Mouse (Mus musculus): ENCODE measurements around the gene Ros1. TPM values are rescaled to one million over a fixed set of nuclear protein-coding genes. Genes with fewer than 3 reads are reported as not detected.

The Ros1 gene
- total RNA-seq, 2 experiments from 2014 or later: 0.07 TPM; not detected in 1

DNA sequence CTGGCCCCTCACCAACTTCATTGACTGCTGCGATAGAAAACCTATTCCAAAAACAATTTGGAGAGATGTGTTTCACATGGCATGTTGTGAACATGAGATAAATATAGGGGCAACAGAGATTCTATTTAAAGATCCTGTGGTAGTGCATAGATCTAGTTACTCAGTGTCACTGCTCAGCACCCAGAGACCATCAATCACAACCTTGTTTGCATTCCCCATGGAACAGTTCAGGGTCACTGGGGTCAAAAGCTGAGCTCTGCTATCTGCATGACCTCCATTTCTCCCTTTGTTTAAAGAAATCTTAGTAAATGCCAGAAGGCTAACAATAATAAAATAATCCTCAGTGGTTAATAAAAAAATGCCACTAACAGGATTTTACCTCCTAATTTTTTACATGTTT is 29.7 kb downstream of the Ros1 start:
- intact Hi-C loops (cut with DNase I): no loop called here
- DNase-seq: no peak

DNA sequence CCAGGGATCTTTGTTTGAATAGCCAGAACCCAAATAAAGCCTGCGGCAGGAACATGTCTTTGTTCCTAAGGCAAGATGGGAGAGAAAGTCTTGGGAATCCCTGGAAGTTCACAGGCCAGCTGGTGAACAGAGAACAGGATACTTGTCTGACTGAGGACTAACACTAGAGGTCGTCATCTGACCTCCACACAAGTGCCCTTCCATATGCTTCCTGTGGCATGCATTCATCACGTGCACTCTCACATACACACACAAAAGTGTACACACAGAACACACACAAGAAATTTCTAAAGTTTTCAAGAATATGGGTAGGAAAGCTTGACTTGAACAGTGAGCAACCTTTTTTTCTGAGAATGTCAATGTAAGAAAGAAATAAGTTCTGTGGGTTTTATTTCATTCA is 34.4 kb downstream of the Ros1 start:
- intact Hi-C loops (cut with DNase I): no loop called here

DNA sequence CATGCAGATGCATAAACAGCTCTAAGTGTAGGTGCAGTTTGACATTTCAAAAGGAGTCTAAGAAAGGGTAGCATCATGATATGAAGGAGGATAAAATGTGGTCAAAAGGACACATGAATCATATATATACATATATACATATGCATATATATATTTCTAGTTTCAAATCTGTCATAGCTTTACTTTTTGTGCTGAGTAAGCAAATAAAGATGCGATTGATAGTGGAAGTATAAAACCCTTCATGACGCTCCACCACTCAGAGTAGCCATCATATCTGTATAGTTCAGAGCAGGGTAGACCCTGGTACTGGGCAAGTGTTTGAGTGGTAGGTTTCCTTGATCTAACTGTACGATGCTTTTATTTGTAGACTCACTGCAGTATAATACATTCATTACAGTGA is 35.3 kb downstream of the Ros1 start:
- DNase-seq: no peak
- intact Hi-C loops (cut with DNase I): no loop called here

More for the DNA sequence above, 34.4 kb downstream of the Ros1 start:
- DNase-seq: no peak

DNA sequence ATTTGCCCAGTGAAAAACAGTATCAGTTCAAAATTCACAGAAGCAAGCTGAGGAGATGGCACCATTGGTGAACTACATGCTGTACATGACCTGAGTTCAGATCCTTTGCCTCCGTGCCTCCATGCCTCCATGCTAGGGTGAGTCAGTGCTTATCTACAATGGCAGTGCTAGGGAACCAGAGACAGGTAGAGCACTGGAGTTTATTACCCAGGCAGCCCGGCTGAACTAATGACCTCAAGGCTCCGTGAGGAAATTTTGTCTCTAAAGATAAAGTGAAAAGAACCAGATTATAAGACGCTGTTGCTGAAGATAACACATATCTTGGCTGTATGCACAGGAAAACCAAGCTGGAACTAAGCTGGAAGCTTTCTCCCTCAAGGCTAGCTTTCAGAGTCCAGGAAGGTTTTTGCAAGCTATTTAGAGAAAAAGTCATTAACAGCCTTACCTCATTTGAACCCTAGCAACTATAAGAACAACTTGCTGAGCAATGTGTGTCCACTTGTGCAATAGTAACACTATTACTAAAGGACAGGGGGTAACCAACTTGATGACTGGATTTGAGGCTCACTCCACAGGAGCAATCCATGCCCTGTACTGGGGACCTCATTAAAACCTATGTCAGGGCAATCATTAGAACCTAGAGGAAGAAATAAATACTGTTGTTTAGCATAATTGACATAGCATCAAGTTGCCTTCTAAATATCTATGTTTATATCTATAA is 61.5 kb downstream of the Ros1 start:
- intact Hi-C loops (cut with DNase I): no loop called here
- DNase-seq: no peak

DNA sequence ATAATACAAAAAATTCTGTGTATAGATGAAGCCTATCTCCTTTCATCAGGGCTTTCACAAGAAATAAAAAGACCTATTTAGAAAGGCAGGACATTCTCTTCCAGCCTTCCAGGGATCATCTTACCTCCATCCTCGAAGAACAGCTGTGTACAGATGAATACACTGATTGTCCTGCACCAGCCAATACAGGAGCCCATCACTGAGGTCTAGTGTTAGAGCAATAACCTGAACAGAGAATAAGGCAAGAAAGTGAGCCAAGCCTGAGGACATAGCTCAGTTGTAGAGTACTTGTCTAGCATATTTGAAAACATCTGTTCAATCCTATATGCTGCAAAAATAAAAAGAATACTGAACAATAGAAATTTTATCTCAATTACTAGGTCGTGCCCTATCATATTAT is 64.3 kb downstream of the Ros1 start:
- no peak for DNase-seq

DNA sequence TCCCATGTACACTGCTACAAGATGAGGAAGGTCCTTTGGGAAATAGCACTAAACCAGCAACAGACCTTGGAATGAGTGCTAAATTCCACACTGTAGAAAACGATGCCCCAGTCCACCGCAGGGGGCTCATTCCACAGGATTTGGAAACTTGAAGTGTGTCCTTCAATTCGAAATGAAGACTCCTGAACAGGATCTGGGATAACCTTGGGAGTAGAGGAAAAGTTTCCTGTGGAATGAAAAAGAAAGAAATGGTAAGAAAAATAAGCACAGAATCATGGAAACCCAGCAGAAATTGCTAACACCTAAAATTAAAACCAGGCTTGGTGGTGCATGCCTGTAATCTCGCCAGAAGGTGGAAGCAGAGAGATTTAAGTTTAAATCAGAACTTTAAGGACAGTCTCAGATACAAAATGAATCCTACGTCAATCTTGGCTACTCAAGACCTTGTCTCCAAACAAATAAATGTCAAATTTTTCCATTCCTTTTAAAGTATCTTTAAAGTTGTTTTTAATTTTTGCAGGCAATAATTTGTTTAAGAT is 66.1 kb downstream of the Ros1 start:
- intact Hi-C loops (cut with DNase I): no loop called here
- no peak for DNase-seq

More for the DNA sequence above, 64.3 kb downstream of the Ros1 start:
- intact Hi-C loops (cut with DNase I): no loop called here

DNA sequence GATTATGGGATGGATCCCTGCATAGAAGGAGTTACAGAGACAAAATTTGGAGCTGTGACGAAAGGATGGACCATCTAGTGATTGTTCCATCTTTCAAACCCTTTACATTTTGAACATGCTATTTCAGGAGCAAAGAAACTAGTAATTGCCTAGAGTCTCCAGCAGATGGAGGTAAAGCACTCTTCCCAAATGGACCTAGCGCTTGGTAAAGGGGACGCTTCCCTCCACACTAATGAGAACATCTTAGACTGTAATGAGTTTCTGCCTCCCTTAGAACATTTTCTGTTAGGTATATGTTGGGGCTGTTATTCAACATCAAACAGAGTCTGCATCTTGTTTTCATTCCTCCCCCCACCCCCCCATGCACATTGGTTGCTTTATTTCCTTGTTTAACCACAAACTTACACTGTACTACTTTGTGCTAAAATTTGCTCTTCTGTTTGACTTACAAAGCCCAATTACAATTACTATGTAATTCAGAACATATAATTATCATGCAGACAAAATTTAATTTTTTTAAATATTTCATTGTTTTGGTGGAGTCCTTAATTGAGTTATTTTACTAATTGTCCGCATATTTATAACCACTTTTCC is 88.8 kb downstream of the Ros1 start:
- DNase-seq: peak; percentile 39 to 42
- intact Hi-C loops (cut with DNase I): loop anchor here (5.0 kb wide), 2 partner anchors 226 to 281 kb away; partner anchors contain the start of gene Nepn

DNA sequence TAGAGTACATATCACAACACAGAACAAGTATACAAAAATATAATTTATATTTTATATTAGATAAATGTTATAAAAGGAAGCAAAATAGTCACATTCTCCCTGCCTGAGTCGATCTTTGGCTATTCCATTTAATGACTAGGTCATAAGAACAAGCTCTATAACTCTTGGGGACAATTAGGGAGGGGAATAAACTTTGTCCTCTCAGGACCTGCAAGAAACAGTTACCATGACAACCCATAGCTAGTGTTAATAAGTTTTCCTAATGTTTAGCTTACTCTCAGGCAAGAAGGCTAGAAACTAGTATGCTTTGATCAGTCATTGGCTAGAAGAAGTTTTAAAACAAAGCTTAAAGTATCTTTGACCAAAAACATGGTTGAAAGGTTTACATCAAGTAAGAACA is 93.8 kb downstream of the Ros1 start:
- intact Hi-C loops (cut with DNase I): no loop called here

DNA sequence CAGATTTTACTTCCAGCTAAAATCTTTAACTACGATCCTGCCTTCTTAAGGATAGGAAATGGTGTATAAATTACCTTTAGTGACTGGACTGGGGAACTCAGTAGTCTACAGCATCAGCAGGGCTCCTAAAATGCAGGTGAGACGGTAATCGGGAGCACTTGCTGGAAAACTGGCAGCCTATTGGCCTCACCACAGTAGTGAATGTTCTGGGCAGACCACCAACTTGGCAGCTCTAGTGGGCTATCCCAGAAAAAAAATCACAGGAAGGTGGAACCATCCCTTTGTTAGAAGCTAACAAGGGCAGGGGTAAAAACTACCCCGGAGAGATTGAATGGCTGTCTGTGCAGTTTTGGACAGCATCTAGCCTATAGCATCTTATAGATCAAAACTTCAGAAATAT is 102.9 kb downstream of the Ros1 start:
- no peak for DNase-seq
- intact Hi-C loops (cut with DNase I): no loop called here

More for the DNA sequence above, 93.8 kb downstream of the Ros1 start:
- DNase-seq: no peak

DNA sequence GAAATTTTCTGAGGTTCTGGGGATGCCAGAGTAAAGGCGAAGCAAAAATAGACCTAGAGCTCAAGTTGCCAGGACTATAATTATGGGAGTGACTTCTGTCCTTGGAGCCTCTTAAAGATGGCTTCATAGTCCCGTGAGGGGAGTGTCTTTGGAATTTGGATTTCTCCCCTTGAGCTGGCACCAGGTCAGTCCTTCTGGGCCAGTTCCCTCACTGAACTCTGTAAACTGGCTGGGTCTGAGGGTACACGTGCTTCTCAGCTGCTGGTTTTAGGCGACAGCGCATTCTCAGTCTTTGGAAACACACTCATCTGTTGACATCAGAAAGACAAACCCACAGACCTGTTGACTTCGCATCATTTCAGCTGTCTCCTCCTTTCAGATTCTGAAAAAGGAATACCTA is 108.4 kb downstream of the Ros1 start:
- intact Hi-C loops (cut with DNase I): no loop called here
- DNase-seq: no peak

DNA sequence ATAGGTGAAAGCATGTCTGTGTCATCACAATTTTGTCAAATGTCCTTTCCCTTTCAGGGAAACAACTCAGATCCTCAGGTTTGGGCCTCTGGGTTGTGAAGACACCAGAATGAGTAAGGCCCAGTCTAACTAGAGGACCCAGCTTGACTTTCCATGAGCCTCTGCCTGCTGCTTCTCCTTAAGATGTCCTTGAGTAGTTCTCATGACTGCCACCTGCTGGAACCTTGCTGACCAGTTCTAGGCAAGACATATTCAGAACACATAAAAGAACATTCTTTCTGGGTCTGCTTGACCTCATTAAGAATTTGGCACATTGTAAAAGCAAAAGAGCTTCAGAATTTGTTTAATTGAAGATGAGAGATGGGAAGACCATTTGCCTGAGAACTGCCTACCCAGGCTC is 122.6 kb downstream of the Ros1 start:
- intact Hi-C loops (cut with DNase I): loop anchor here (1.0 kb wide), 1 partner anchor 280 kb away; no protein-coding TSS in a partner anchor
- peak; percentile 54 to 70 for DNase-seq

DNA sequence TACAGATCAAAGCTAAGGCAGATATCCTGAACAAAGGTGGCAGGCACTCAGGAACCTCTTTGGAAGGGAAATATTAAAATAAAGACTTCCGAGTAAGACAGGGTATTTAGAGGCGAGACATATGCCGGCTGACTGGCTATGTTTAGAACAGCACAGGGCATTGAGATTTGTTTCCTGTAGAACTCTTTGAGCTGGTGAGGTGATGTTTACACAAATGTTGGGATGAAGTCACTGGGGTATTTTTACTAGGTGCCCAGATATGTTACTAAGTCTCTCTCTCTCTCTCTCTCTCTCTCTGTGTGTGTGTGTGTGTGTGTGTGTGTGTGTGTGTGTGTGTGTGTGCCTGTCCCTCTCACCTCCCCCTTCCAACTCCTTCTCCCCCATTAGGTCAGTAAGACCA is 146.8 kb downstream of the Ros1 start:
- DNase-seq: peak in 1 of 2 experiments; percentile 26
- intact Hi-C loops (cut with DNase I): no loop called here

DNA sequence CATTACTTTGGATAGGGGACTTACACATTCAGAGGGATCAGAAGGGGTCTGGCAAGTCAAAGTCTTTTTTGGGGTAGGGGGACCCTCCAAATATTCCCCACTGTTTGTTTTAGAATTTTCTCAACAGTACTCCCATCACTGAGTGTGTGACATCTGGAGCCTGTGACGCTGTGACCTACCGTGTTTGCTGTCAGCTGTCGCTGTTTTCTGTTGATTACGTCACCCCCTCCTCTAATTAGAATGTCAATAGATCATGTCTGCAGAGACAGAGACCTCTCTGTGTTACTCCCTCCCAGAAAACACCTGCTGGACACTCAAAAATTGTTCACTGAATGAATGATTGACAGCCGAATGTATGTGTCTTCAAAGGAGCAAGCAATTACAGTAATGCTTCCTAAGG is 152.0 kb downstream of the Ros1 start:
- DNase-seq: no peak
- intact Hi-C loops (cut with DNase I): no loop called here

DNA sequence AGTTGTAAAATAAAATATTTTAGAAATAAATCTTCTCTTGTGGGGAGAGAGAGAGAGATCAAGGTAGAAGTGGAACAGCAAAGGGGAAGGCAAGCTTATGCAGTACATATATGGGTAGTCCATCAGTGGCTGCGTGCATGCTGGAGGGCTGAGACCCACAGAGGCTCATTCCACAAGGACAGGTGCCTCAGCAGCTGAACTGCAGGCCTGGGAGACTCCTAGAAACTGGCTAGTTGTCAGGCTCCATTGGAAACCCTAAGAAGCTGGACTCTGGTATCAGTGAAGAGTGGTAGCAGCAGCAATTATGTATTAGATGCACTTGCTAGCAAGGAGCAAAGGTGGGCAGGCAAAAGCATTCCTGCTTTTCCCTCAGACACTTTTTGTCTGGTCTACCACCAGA is 155.7 kb downstream of the Ros1 start:
- no peak for DNase-seq
- intact Hi-C loops (cut with DNase I): no loop called here

DNA sequence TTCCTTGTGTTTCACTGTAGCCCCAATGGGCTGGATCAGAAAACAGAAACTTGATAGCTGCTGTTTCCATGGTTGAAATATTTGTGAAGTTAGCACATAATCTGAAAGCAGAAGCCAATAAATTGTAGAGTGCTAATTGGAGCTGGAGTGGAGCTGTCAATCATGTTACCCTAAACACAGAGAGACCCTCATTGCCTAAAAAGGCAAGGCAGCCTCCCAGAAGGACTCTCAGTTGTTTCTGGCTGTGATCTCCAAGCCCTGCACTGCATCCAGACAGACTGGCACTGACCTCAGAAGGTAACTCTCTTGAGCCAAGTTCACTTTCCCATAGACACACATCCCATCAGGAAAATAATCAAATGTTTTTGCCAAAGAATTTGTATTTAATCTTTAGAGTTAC is 161.3 kb downstream of the Ros1 start:
- no peak for DNase-seq
- intact Hi-C loops (cut with DNase I): no loop called here

DNA sequence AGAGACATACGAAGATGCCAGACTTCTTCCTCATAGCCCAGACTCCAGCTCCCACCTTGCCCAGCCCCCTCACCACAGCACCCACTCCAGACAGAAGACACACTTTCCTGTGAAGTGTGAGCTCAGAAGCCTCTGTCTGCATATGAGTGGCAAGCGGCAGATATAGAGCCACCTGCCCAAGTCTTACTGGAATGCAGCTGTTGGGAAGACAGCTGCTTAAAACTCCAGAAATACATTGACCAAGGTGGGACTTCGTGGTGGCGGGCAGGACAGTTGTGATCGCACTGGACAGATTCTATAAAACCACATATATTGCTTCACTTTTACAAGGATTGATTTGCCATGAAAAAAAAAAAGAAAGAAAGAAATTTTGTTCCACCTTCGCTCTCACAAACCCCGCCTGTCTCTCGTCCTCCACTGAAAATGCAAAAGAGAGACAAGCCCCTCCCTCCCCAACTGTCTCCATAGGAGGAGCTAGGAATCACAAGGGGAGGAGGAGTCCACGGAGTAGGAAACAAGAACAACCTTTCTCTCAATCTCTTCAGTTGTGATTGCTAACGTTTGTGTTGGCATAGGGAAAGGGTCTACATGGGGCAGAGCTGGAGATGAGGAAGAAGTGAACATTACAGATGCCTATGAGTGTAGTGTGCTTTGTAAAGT is 165.5 kb downstream of the Ros1 start:
- intact Hi-C loops (cut with DNase I): no loop called here
- no peak for DNase-seq

DNA sequence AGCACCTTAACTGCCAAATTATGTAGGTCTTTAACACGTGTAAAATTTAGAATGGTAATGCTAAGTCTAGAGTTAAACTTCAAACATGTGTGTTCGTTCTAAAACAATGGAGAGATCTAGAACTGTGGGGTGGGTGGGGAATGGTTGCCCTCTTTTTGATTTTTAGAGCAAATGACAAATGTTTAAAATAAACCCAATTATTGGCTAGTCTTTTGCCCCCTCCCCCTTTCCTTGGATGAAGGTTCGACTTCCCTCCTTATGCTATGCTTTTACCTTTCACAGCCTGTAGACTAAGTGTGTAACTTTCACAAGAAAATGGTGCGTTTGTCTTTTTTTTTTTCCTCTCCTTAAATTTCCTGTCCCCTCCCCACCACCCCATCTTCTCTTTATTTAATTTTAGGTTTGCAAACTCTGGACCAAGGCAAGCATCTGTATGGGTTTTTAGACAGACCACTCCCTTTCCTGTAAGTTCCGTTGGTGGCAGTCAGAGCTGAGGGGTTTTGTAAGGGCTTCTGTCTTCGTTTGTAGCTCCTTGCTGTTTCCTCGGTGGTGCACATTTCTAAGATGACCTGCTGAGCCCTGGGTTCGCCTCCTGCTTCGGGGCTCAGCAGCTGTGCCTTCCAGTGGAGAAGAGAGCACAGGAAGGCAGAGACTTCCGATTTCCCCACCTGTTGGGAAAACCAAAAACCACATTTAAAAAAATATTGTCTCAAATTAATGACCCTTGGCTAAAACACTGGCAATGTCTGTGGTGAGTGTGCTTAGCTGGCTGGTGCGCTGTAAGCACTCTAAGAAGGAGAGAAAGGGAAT is 166.3 kb downstream of the Ros1 start:
- intact Hi-C loops (cut with DNase I): no loop called here
- no peak for DNase-seq

DNA sequence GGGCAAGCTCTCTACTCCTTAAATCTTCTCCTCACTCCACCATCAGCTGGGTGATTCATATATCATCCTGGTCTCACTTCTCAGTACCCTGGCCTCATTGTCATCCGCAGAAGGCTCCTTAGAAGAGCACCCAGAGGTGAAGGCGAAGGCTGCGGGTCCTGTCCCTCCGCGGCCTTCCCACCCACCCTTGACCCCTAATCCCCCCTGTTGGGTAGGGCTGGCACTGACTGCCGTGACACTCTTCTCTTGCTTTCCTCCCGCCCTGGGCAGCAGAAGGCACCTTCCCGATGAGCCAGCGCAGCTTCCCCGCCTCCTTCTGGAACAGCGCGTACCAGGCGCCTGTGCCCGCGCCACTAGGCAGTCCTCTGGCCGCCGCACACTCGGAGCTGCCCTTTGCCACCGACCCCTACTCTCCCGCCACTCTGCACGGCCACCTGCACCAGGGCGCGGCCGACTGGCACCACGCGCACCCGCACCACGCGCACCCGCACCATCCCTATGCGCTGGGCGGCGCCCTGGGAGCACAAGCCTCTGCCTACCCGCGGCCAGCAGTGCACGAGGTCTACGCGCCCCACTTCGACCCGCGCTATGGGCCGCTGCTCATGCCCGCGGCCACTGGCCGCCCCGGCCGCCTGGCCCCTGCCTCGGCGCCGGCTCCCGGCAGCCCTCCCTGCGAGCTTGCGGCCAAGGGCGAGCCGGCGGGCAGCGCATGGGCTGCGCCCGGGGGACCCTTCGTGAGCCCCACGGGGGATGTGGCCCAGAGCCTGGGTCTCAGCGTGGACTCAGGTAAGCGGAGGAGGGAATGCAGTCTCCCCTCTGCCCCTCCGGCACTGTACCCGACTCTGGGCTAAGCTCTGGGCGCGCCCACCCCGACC is 167.6 kb downstream of the Ros1 start:
- DNase-seq: no peak
- intact Hi-C loops (cut with DNase I): no loop called here

DNA sequence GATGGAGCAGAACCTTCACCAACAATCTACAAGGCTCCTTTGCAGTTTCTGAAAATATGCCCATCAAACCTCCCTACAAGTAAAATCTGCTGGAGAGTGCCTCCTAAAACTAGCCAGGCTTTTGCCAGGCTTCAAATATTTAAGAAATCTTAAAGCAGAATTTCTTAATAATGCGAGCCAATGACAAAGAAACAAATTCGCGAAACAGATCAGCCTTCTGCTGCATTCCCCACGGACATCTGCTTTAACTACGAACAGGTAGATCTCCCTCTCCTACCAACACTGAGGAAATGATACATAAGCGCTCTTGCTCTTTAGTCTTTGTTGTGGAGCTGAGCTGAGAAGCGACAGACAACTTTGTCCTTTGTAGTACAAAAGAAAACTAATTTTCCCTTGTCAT is 169.2 kb downstream of the Ros1 start:
- DNase-seq: no peak
- intact Hi-C loops (cut with DNase I): no loop called here

DNA sequence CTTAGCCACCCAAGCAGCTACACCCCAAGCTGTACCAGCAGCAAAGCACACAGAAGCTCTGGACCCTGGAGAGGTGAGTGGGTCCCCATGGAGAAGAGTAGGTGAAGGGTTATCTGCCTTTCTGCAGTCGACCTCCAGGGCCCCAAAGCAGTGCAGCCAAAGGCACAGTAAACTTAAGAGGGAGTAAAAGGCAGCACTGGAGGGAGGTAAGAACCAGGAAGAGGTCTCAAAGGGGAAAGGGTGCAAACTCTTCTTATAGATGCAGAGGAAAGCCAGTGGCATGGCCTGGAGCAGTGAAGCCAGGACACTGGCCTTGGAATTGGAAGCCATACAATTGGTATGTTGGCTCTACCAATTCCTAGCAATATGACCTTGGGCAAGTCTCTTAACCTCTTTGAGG is 169.8 kb downstream of the Ros1 start:
- DNase-seq: no peak
- intact Hi-C loops (cut with DNase I): no loop called here

Measured in heart, postnatal 10 days (tissue).